In the genomic region with DNA sequence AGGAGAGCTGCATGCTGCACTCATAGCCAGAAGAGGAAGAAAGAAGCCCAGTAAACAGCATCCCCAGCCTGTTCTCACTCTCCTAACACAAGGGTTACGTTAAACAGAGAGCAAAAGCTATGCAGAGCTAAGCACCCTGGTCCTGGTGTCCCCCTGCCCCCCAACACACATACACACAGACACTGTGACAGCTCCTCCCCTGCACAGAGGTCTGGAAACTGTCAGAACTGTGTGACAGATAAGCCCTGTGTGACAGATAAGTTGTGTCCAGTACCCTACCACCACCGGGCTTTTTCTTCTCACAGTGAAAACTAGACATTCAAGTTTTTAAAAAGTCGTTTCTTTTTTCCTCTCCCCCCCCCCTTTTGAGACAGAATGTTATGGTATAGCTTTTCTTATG, we compare ENCODE assay signal across 10 mouse cellular contexts. TPM values are rescaled to one million over a fixed set of nuclear protein-coding genes. Genes with fewer than 3 reads are reported as not detected.
DNase-seq lines count a peak whose midpoint lies in the region; ATAC-seq lines count a peak whose summit lies in the region.
"Had no signal": no experiment of that assay in that cellular context is flagged by ENCODE, and none has a peak within 500 bp of the region (broad histone marks: within the 10 kb centered on the region; RNA-seq: fewer than 3 reads in every experiment).

No protein-coding gene starts in this region.

- peak; percentile 28 to 41 for DNase-seq in heart, adult 18-20 months
- no peak for DNase-seq in heart, adult 9 months (ENCODE audit: low spot score in 2 of 2)
- DNase-seq in lung, postnatal 4 days: no peak
- no peak for DNase-seq in right cerebral cortex, postnatal 36 days (ENCODE audit: low spot score in 2 of 2)
- no peak for DNase-seq in left cerebral cortex, postnatal 36 days (ENCODE audit: low spot score in 2 of 2)
- DNase-seq: adrenal gland, postnatal 10 days; cerebellum, adult 18-20 months had no signal

- H3K36me3 ChIP-seq in lung, embryonic 16.5 days (ENCODE audit: control insufficient read depth, insufficient read depth, low read length): no peaks in the 10 kb centered on the region
- no peaks in the 10 kb centered on the region for H3K36me3 ChIP-seq in heart, embryonic 15.5 days
- H3K36me3 ChIP-seq in liver, embryonic 16.5 days (ENCODE audit: control insufficient read depth, insufficient read depth): no peaks in the 10 kb centered on the region

- ATAC-seq in lung, embryonic 16.5 days (ENCODE audit: low read depth): peak; percentile 44; the same call in 1 of the 2 replicates
- ATAC-seq in heart, embryonic 15.5 days (replicated peaks; ENCODE audit: insufficient number of reproducible peaks, insufficient read depth, low FRiP score, low read depth): peak; percentile 96
- ATAC-seq in liver, embryonic 16.5 days (ENCODE audit: low read depth): peak; percentile 73

- H3K9ac ChIP-seq in lung, embryonic 16.5 days (ENCODE audit: low read length): no peak overlapping the region
- H3K9ac ChIP-seq in heart, embryonic 15.5 days: no peak overlapping the region
- H3K9ac ChIP-seq in liver, embryonic 16.5 days (ENCODE audit: low read depth, low read length): no peak overlapping the region

- intact Hi-C loops in left cerebral cortex, postnatal 36 days (cut with DNase I): no loop called here

- H3K27me3 ChIP-seq in lung, embryonic 16.5 days (ENCODE audit: control insufficient read depth, insufficient read depth, low read depth, low read length): no peaks in the 10 kb centered on the region
- H3K27me3 ChIP-seq in heart, embryonic 15.5 days: no peaks in the 10 kb centered on the region
- H3K27me3 ChIP-seq in liver, embryonic 16.5 days (ENCODE audit: control insufficient read depth, insufficient read depth, low read depth, low read length): no peaks in the 10 kb centered on the region

- no peak overlapping the region for H3K4me2 ChIP-seq in lung, embryonic 16.5 days (ENCODE audit: low read depth, low read length)
- peak overlapping the region; percentile 32 for H3K4me2 ChIP-seq in heart, embryonic 15.5 days
- H3K4me2 ChIP-seq in liver, embryonic 16.5 days (ENCODE audit: low read depth, low read length): no peak overlapping the region

- WGBS in lung, embryonic 16.5 days: 11% methylated on average over 3 of the region's 3 CpGs
- WGBS in heart, embryonic 15.5 days: 3% methylated on average over 3 of the region's 3 CpGs
- WGBS in liver, embryonic 16.5 days (ENCODE audit: insufficient replicate concordance): 15% methylated on average over 3 of the region's 3 CpGs

- no peaks in the 10 kb centered on the region for H3K9me3 ChIP-seq in lung, embryonic 16.5 days (ENCODE audit: control insufficient read depth, low read length)
- H3K9me3 ChIP-seq in heart, embryonic 15.5 days (replicated peaks): no peaks in the 10 kb centered on the region
- no peaks in the 10 kb centered on the region for H3K9me3 ChIP-seq in liver, embryonic 16.5 days (replicated peaks; ENCODE audit: control insufficient read depth, low read length)

- peaks cover 15% of the 10 kb centered on the region for H3K4me1 ChIP-seq in lung, embryonic 16.5 days (replicated peaks; ENCODE audit: control insufficient read depth, insufficient read depth, low read length)
- H3K4me1 ChIP-seq in heart, embryonic 15.5 days (replicated peaks): peaks cover 32% of the 10 kb centered on the region
- peaks cover 17% of the 10 kb centered on the region for H3K4me1 ChIP-seq in liver, embryonic 16.5 days (ENCODE audit: control insufficient read depth, low read depth, low read length)

- no peak overlapping the region for H3K4me3 ChIP-seq in lung, embryonic 16.5 days (ENCODE audit: low read length)
- H3K4me3 ChIP-seq in heart, embryonic 15.5 days: no peak overlapping the region
- H3K4me3 ChIP-seq in liver, embryonic 16.5 days (ENCODE audit: low read depth, low read length): no peak overlapping the region

- H3K27ac ChIP-seq in lung, embryonic 16.5 days (ENCODE audit: low read length): peak overlapping the region; percentile 50
- H3K27ac ChIP-seq in heart, embryonic 15.5 days: peak overlapping the region; percentile 87
- no peak overlapping the region for H3K27ac ChIP-seq in liver, embryonic 16.5 days (ENCODE audit: low read length)

RNA-seq across cellular contexts. Expression of a gene that starts 19.4 kb away (rescaled TPM):
- total RNA-seq in heart, adult 18-20 months (2021): 10 to 100 TPM; 45.5 to 46.7 TPM
- polyA plus RNA-seq in lung, embryonic 16.5 days (2015; fragmentation: Nextera tagmentation; extraction: Ambion mirVana): 13.4 and 14.3 TPM in 2 replicates
- polyA plus RNA-seq in heart, embryonic 15.5 days (2015; fragmentation: Nextera tagmentation; extraction: Ambion mirVana): 11.6 and 13.3 TPM in 2 replicates
- 5.4 and 5.6 TPM in 2 replicates for polyA plus RNA-seq in liver, embryonic 16.5 days (2015; fragmentation: Nextera tagmentation; extraction: Ambion mirVana)
- total RNA-seq in left cerebral cortex, postnatal 36 days (2021): 10 to 100 TPM; 36.6 to 38.6 TPM

Comparison
In these comparisons a context has a peak if more than half of its experiments do, and no peak if none do; other contexts are left out.
1. DNase-seq: peak in heart, adult 18-20 months (2 of 2); none in heart, adult 9 months (0 of 2), lung, postnatal 4 days (0 of 2), right cerebral cortex, postnatal 36 days (0 of 2) and left cerebral cortex, postnatal 36 days (0 of 2).
2. ATAC-seq: peak in every context shown above with its lines; median percentile 96 in heart, embryonic 15.5 days; 73 in liver, embryonic 16.5 days; 44 in lung, embryonic 16.5 days.